Mouse (Mus musculus): ENCODE measurements at regions not wholly inside any gene's neighbourhood (a gene's known extent, or its start where the extent isn't known, plus 50 kb on each side); places are given as distances from the start of the nearest gene placed in this dataset.

- no peak for TF ChIP-seq CTCF (IDR thresholded peaks at IDR 0.05; ENCODE audit: extremely low read depth, insufficient read depth, low read length)
- TF ChIP-seq POLR2A (IDR thresholded peaks at IDR 0.05; ENCODE audit: extremely low read depth, insufficient read depth, low read length) = no peak
Observed at GRCm38 (mm10) chr7:36016926-36017753, 214.3 kb upstream of the Zfp507 start.
